8 mouse cellular contexts compared by ENCODE assay signal in genomic region chr2:49618829-49619718, GRCm38 (mm10). TPM values are rescaled to one million over a fixed set of nuclear protein-coding genes. Genes with fewer than 3 reads are reported as not detected.
A peak's percentile ranks its signal among the peaks of the same experiment; 100 is the strongest.
DNase-seq lines count a peak whose midpoint lies in the region; ATAC-seq and TF ChIP-seq lines count a peak whose summit lies in the region.

TSS of gene Kif5c (plus strand) at chr2:49619298.

- H3K27ac ChIP-seq in hindbrain, embryonic 10.5 days = peak within 1 kb of the TSS; percentile 95

- WGBS in hindbrain, embryonic 10.5 days = 5% methylated on average over 54 of the region's 54 CpGs
- WGBS in lung, adult 2 months = 4% methylated on average over 50 of the region's 54 CpGs

- H3K9me3 ChIP-seq in hindbrain, embryonic 10.5 days = peaks cover 4% of the 10 kb centered on the region; the same call in 1 of the 2 replicates

- DNase-seq in MN1 (ENCODE audit: low spot score) = peak; percentile 92
- peak; percentile 98 for DNase-seq in cerebellum, adult 9-11 months
- peak; percentile 91 to 96 for DNase-seq in frontal cortex, adult 2 months (ENCODE audit: extremely low spot score in 1 of 2, low spot score in 1 of 2)
- DNase-seq in hindbrain, embryonic 10.5 days (ENCODE audit: low spot score) = peak; percentile 93
- DNase-seq in layer of hippocampus, adult 8-10 months (ENCODE audit: low spot score in 2 of 2) = peak; percentile 92 to 93
- peak; percentile 77 for DNase-seq in lung, adult 2 months
- peak; percentile 92 for DNase-seq in testis, postnatal 10 days (ENCODE audit: low spot score)

- no peak for TF ChIP-seq POLR2A in lung, adult 2 months (IDR thresholded peaks at IDR 0.05; ENCODE audit: borderline replicate concordance, extremely low read depth, low read depth, low read length)

- peaks cover 20% of the 10 kb centered on the region for H3K4me1 ChIP-seq in hindbrain, embryonic 10.5 days (replicated peaks)
- H3K4me1 ChIP-seq in lung, adult 2 months (ENCODE audit: control insufficient read depth, insufficient read depth, low read length) = peaks cover 4% of the 10 kb centered on the region; the same call in 1 of the 2 replicates

- H3K36me3 ChIP-seq in hindbrain, embryonic 10.5 days = peaks cover 23% of the 10 kb centered on the region

- TF ChIP-seq CTCF in lung, adult 2 months (IDR thresholded peaks at IDR 0.05; ENCODE audit: insufficient read depth, low read length) = no peak

- peak within 1 kb of the TSS; percentile 96 for H3K4me3 ChIP-seq in hindbrain, embryonic 10.5 days
- H3K4me3 ChIP-seq in lung, adult 2 months (replicated peaks; ENCODE audit: extremely low read depth, low read depth, low read length) = peak within 1 kb of the TSS; percentile 61

- ATAC-seq in neutrophil, adult 5-6 weeks (ENCODE audit: extremely low read depth, insufficient number of reproducible peaks, low FRiP score, poor library complexity, severe bottlenecking) = peak; percentile 71

- no peaks in the 10 kb centered on the region for H3K27me3 ChIP-seq in hindbrain, embryonic 10.5 days (ENCODE audit: insufficient read depth, poor library complexity, severe bottlenecking)

RNA-seq across cellular contexts. Expression of gene Kif5c, which starts in this region (rescaled TPM):
- 244 and 279 TPM in 2 replicates for polyA plus RNA-seq in frontal cortex, adult 2 months (2012; rRNA removed)
- 45.8 and 67.6 TPM in 2 replicates for polyA plus RNA-seq in hindbrain, embryonic 10.5 days (2016; fragmentation: Nextera tagmentation; extraction: Ambion mirVana)
- total RNA-seq in layer of hippocampus, adult 8-10 months (2022) = 100 to 1,000 TPM; 460 to 483 (median 462) TPM
- 0.07 and 0.37 TPM in 2 replicates for polyA plus RNA-seq in lung, adult 2 months (2012; rRNA removed)
- 1.0 and 2.1 TPM in 2 replicates for total RNA-seq in neutrophil, adult 5-6 weeks (2017)

Comparison
In these comparisons a context has a peak if more than half of its experiments do, and no peak if none do; other contexts are left out.
1. Peak in every context shown above with its lines: DNase-seq, ATAC-seq, H3K4me3 ChIP-seq and H3K27ac ChIP-seq.
2. RNA of gene Kif5c (total RNA-seq): 460 to 483 TPM in layer of hippocampus, adult 8-10 months; 1.0 to 2.1 TPM in neutrophil, adult 5-6 weeks; every median in the first group is over 100 times any median in the second.
3. RNA of gene Kif5c (polyA plus RNA-seq): 244 to 279 TPM in frontal cortex, adult 2 months and 45.8 to 67.6 TPM in hindbrain, embryonic 10.5 days; 0.07 to 0.37 TPM in lung, adult 2 months; every median in the first group is over 10 times any median in the second.
4. Peak in DNase-seq and H3K4me3 ChIP-seq in lung, adult 2 months; RNA of the gene not detected or under 1 TPM.